Mouse (Mus musculus): ENCODE measurements around the gene Gm1527.
"Not testable (repeated sequence)": the region's sequence is repeated elsewhere in the genome, so short reads cannot be mapped to it uniquely, and the experiment has no call there.

Gm1527 gene

GRCm38 (mm10) chr3:28892317-28892716 lies at the start of gene Gm1527:
Gene Gm1527 (plus strand): TSS chr3:28892617.
- DNase-seq (ENCODE audit: low spot score): no peak

GRCm38 (mm10) chr3:28843231-28843630 lies 49.2 kb upstream of the Gm1527 start:
- no peak for DNase-seq (ENCODE audit: low spot score)

GRCm38 (mm10) chr3:28847115-28847514 lies 45.3 kb upstream of the Gm1527 start:
- no peak for DNase-seq (ENCODE audit: low spot score)

- DNase-seq (ENCODE audit: low spot score): not testable (repeated sequence)
These were observed 40.2 kb upstream of the Gm1527 start for GRCm38 (mm10) chr3:28852174-28852573.

- DNase-seq (ENCODE audit: low spot score): not testable (repeated sequence)
These were observed 32.6 kb upstream of the Gm1527 start for GRCm38 (mm10) chr3:28859630-28860392.

GRCm38 (mm10) chr3:28896966-28897365 lies 4.5 kb downstream of the Gm1527 start:
- DNase-seq (ENCODE audit: low spot score): not testable (repeated sequence)

GRCm38 (mm10) chr3:28965931-28966330 lies 73.5 kb downstream of the Gm1527 start:
- DNase-seq (ENCODE audit: low spot score): no peak

GRCm38 (mm10) chr3:28968851-28969250 lies 76.4 kb downstream of the Gm1527 start:
- no peak for DNase-seq (ENCODE audit: low spot score)
